Mouse (Mus musculus) kidney, adult 2 months (tissue): ENCODE data around the gene Rbm20.

ENCODE experiments used
- CTCF ChIP-seq: fragments of 200-500 bp; conservative IDR thresholded peaks from 2 replicates; pipeline ENCODE4 v1.5.1; 2011; ENCODE audit warnings: low read depth, mild to moderate bottlenecking, control low read depth, low read length, moderate library complexity, mixed read lengths; ENCODE audit not compliant: insufficient read depth, insufficient read length
- POLR2A ChIP-seq: fragments of 200-500 bp; IDR thresholded peaks from one replicate; pipeline ENCODE4 v1.6.1; 2011; ENCODE audit warnings: low read depth, low read length, control low read depth

- TF ChIP-seq CTCF (no peak), POLR2A (no peak)
These were observed 174.2 kb downstream of the Rbm20 start for GRCm38 (mm10) chr19:53851352-53851751.
